Mouse (Mus musculus) neural tube, embryonic 13.5 days (tissue): Measurements from ENCODE around the gene Gpat3. TPM values are rescaled to one million over a fixed set of nuclear protein-coding genes. Genes with fewer than 3 reads are reported as not detected.

Experiments used
- ATAC-seq: fragments of 200-750 bp; cut with Nextera tagmentation; 2 replicates; pipeline ENCODE4 v1.8.0; 2017; ENCODE audit warnings: low read depth, mild to moderate bottlenecking, moderate TSS enrichment, moderate library complexity
- H3K27ac ChIP-seq: fragments of 300-500 bp; sonication (generic); replicated peaks from 2 replicates; pipeline ENCODE4 v1.5.1; 2015; ENCODE audit warnings: moderate library complexity, mild to moderate bottlenecking, inconsistent platforms
- H3K27me3 ChIP-seq: fragments of 300-500 bp; sonication (generic); 2 replicates; pipeline ENCODE4 v1.6.1; 2015; ENCODE audit warnings: mild to moderate bottlenecking, inconsistent platforms
- H3K36me3 ChIP-seq: fragments of 300-500 bp; sonication (generic); 2 replicates; pipeline ENCODE4 v1.6.1; 2015; ENCODE audit warnings: mild to moderate bottlenecking, inconsistent platforms
- H3K4me1 ChIP-seq: fragments of 300-500 bp; sonication (generic); replicated peaks from 2 replicates; pipeline ENCODE4 v1.6.1; 2015; ENCODE audit warnings: inconsistent platforms
- H3K4me2 ChIP-seq: fragments of 300-500 bp; sonication (generic); 2 replicates; pipeline ENCODE4 v1.6.1; 2015; ENCODE audit warnings: inconsistent platforms, mild to moderate bottlenecking, moderate library complexity
- H3K4me3 ChIP-seq: fragments of 300-500 bp; sonication (generic); 2 replicates; pipeline ENCODE4 v1.5.1; 2015; ENCODE audit warnings: mild to moderate bottlenecking, inconsistent platforms
- H3K9ac ChIP-seq: fragments of 300-500 bp; sonication (generic); 2 replicates; pipeline ENCODE4 v1.6.1; 2015; ENCODE audit warnings: moderate library complexity, mild to moderate bottlenecking, inconsistent platforms
- H3K9me3 ChIP-seq: fragments of 300-500 bp; sonication (generic); 2 replicates; pipeline ENCODE4 v1.6.1; 2016; ENCODE audit warnings: inconsistent platforms
- WGBS: fragments of 180-500 bp; shearing (Covaris S2); methylation state at CpG from one replicate; pipeline ENCODE4 v1.1.7; 2015; 5-methylcytosine and 5-hydroxymethylcytosine counted together
- polyA plus RNA-seq: library from polyadenylated mRNA; unstranded; fragments of >200 nt; fragmentation: Nextera tagmentation; extraction: Ambion mirVana; gene quantifications from 2 replicates; pipeline ENCODE4 v1.2.1, GENCODE M21; 2015

Gene Gpat3
- polyA plus RNA-seq, 1 experiment from 2014 or later = 1.5 TPM

GRCm38 (mm10) chr5:100863091-100863490 lies 17.6 kb downstream of the Gpat3 start:
- H3K9ac ChIP-seq = no peak overlapping the region
- no peaks in the 10 kb centered on the region for H3K4me1 ChIP-seq
- H3K4me2 ChIP-seq = no peak overlapping the region
- no peak overlapping the region for H3K27ac ChIP-seq
- no peaks in the 10 kb centered on the region for H3K36me3 ChIP-seq
- no peak overlapping the region for H3K4me3 ChIP-seq
- no peaks in the 10 kb centered on the region for H3K27me3 ChIP-seq
- 68% methylated on average over 2 of the region's 2 CpGs for WGBS
- H3K9me3 ChIP-seq = no peaks in the 10 kb centered on the region
- ATAC-seq = no peak

DNA sequence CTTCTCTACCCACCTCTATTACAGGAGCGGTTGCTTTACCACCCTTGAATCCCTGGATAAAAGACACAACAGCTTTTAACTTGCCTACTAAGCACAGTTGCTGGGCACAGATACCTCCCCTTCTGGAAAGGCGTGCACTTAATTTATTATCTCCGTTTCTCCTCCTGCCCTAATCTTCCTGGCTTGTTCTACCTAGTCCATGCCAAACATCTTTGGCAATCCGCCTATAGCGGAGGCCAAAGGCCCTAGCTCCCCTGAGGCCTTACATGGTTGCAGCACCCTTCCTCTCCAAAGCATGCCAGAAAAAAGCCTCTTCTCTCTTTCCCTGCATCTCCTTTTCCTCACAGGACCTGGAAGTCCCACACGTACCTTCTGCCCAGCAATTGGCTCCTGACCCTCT lies 18.9 kb downstream of the Gpat3 start:
- Histone ChIP-seq H3K9ac (no peak overlapping the region), H3K4me3 (no peak overlapping the region), H3K27ac (no peak overlapping the region), H3K9me3 (no peaks in the 10 kb centered on the region), H3K36me3 (no peaks in the 10 kb centered on the region), H3K4me2 (no peak overlapping the region), H3K27me3 (no peaks in the 10 kb centered on the region), H3K4me1 (no peaks in the 10 kb centered on the region)
- no peak for ATAC-seq
- WGBS = 91% methylated on average over 6 of the region's 6 CpGs

DNA sequence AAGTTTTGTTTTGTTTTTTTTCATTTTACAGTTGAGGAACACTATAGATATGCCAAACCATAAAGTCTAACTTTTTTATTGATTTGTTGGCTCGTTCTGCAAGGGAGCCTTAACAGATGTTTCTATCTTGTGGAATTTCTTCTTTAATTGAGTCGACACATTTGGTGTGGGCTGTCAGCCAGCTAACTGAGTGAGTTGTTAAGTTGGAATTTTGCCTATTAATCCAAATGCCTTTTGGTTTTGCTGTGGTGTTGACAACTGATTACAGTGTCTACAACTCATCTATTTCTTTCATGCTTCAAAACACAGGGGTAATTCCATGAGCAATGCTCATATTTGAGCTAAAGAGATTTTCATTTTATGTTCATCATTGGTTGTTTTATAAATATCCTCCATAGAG lies 20.7 kb downstream of the Gpat3 start:
- Histone ChIP-seq H3K4me1 (no peaks in the 10 kb centered on the region), H3K36me3 (no peaks in the 10 kb centered on the region), H3K27ac (no peak overlapping the region), H3K9ac (no peak overlapping the region), H3K9me3 (no peaks in the 10 kb centered on the region), H3K4me3 (no peak overlapping the region), H3K27me3 (no peaks in the 10 kb centered on the region), H3K4me2 (no peak overlapping the region)
- ATAC-seq = no peak
- WGBS = 72% methylated on average over 2 of the region's 2 CpGs

DNA sequence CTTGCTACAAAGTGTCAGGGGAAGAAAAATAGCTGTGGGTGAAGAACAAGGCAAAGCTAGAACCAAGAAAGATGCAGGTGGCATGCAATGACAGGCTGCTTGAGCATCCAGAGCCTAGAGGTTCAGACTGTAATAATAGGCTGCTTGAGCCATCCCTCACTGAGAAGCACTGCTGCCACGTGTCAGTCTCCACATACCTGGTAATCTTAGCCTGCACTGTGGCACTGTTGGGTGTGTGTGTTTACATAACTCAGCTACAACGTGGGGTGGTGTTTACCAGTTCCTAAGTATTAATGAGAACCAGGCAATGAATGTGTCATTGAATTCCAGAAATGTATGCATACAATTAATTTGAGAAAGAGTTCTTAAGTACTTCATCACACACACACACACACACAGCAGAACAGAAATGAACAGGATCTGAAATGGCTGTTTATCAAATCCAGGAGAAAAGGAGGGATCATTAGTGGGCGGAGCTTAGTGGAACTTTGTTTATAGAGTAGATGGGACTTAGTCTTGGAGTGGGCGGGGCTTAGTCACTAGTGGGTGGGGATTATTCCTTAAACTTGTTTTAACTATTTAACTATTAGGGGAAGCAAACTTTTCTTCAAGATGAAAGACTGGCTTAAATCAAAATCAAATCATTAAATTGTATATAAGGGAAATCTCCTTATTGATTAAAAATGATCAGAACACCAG lies 23.8 kb downstream of the Gpat3 start:
- H3K27ac ChIP-seq = no peak overlapping the region
- ATAC-seq = no peak
- H3K4me2 ChIP-seq = no peak overlapping the region
- no peak overlapping the region for H3K4me3 ChIP-seq
- no peaks in the 10 kb centered on the region for H3K27me3 ChIP-seq
- 78% methylated on average over 4 of the region's 4 CpGs for WGBS
- no peak overlapping the region for H3K9ac ChIP-seq
- no peaks in the 10 kb centered on the region for H3K36me3 ChIP-seq
- H3K4me1 ChIP-seq = no peaks in the 10 kb centered on the region
- no peaks in the 10 kb centered on the region for H3K9me3 ChIP-seq

- Histone ChIP-seq H3K36me3 (no peaks in the 10 kb centered on the region), H3K27ac (no peak overlapping the region), H3K4me1 (no peaks in the 10 kb centered on the region), H3K4me3 (no peak overlapping the region), H3K9ac (no peak overlapping the region), H3K27me3 (no peaks in the 10 kb centered on the region), H3K9me3 (no peaks in the 10 kb centered on the region), H3K4me2 (no peak overlapping the region)
- no peak for ATAC-seq
- WGBS = 92% methylated on average over 8 of the region's 8 CpGs
Measured at GRCm38 (mm10) chr5:100871987-100872386, 26.5 kb downstream of the Gpat3 start.

- H3K27me3 ChIP-seq = no peaks in the 10 kb centered on the region
- no peak for ATAC-seq
- H3K4me2 ChIP-seq = no peak overlapping the region
- no peak overlapping the region for H3K27ac ChIP-seq
- no peaks in the 10 kb centered on the region for H3K36me3 ChIP-seq
- no peak overlapping the region for H3K4me3 ChIP-seq
- no peak overlapping the region for H3K9ac ChIP-seq
- no peaks in the 10 kb centered on the region for H3K9me3 ChIP-seq
- 82% methylated on average over 7 of the region's 7 CpGs for WGBS
- no peaks in the 10 kb centered on the region for H3K4me1 ChIP-seq
Measured at GRCm38 (mm10) chr5:100874721-100875120, 29.2 kb downstream of the Gpat3 start.

DNA sequence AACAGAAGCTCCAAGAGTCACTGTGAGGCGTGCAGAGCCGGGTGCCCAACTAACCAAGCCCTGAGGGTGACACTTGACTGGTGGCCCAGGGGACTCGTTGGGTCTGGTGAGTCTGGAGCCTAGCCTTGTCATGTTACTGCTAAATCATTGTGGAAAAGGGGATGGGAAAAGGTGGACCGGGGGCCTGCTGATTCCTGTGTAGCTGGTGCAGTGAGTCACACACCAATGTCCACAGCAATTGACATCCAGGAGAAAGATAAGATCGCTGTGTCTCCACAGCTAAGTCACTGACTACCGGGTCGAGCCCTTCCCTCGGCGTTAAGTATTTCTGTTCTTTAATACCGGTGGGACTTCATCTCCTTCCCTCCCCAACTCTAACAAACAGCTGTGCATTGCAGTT lies 29.7 kb downstream of the Gpat3 start:
- H3K4me3 ChIP-seq = no peak overlapping the region
- 79% methylated on average over 10 of the region's 10 CpGs for WGBS
- ATAC-seq = no peak

GRCm38 (mm10) chr5:100877021-100877420 lies 31.5 kb downstream of the Gpat3 start:
- ATAC-seq = no peak
- Histone ChIP-seq H3K4me3 (no peak overlapping the region), H3K4me2 (no peak overlapping the region), H3K9me3 (no peaks in the 10 kb centered on the region), H3K27me3 (no peaks in the 10 kb centered on the region), H3K4me1 (no peaks in the 10 kb centered on the region), H3K27ac (no peak overlapping the region), H3K36me3 (no peaks in the 10 kb centered on the region), H3K9ac (no peak overlapping the region)

More for the DNA sequence above, 29.7 kb downstream of the Gpat3 start:
- Histone ChIP-seq H3K27ac (no peak overlapping the region), H3K36me3 (no peaks in the 10 kb centered on the region), H3K4me2 (no peak overlapping the region), H3K27me3 (no peaks in the 10 kb centered on the region), H3K9ac (no peak overlapping the region), H3K9me3 (no peaks in the 10 kb centered on the region), H3K4me1 (no peaks in the 10 kb centered on the region)

GRCm38 (mm10) chr5:100885216-100885615 lies 39.7 kb downstream of the Gpat3 start:
- Histone ChIP-seq H3K27me3 (no peaks in the 10 kb centered on the region), H3K9ac (no peak overlapping the region), H3K36me3 (no peaks in the 10 kb centered on the region), H3K4me2 (no peak overlapping the region), H3K4me3 (no peak overlapping the region), H3K27ac (no peak overlapping the region), H3K4me1 (no peaks in the 10 kb centered on the region), H3K9me3 (no peaks in the 10 kb centered on the region)
- ATAC-seq = no peak
- WGBS = 91% methylated on average over 6 of the region's 6 CpGs

GRCm38 (mm10) chr5:100886331-100886988 lies 40.9 kb downstream of the Gpat3 start:
- H3K4me1 ChIP-seq = no peaks in the 10 kb centered on the region
- WGBS = 80% methylated on average over 7 of the region's 7 CpGs
- no peak overlapping the region for H3K4me3 ChIP-seq
- no peak for ATAC-seq
- no peak overlapping the region for H3K4me2 ChIP-seq
- no peaks in the 10 kb centered on the region for H3K27me3 ChIP-seq
- H3K9me3 ChIP-seq = no peaks in the 10 kb centered on the region
- H3K9ac ChIP-seq = no peak overlapping the region
- H3K36me3 ChIP-seq = no peaks in the 10 kb centered on the region
- H3K27ac ChIP-seq = no peak overlapping the region

DNA sequence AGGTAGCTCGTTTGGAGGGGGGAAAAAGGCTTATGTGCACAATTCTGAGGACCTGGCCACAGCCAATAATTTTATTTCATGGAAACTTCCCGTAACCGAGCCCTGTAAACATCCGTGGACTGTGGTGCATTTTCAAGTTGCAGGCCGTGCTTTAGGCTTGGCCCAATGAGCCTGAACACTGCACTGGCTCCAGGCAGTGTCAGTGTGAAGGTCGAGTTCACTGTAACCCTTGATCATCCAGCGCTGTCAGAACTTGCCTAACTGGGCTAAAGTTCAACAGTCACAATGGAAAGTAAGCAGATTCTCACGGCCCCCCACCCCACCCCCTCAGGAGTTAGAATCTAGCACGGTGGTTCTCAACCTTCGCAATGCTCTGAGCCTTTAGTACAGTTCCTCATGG lies 50.7 kb downstream of the Gpat3 start:
- Histone ChIP-seq H3K27me3 (no peaks in the 10 kb centered on the region), H3K36me3 (no peaks in the 10 kb centered on the region), H3K4me2 (no peak overlapping the region), H3K9ac (no peak overlapping the region), H3K27ac (no peak overlapping the region), H3K4me3 (no peak overlapping the region), H3K4me1 (no peaks in the 10 kb centered on the region), H3K9me3 (0 out of 2 replicates have a peak, but pooled peaks cover 4% of the 10 kb centered on the region)
- no peak for ATAC-seq
- WGBS = 78% methylated on average over 10 of the region's 10 CpGs

DNA sequence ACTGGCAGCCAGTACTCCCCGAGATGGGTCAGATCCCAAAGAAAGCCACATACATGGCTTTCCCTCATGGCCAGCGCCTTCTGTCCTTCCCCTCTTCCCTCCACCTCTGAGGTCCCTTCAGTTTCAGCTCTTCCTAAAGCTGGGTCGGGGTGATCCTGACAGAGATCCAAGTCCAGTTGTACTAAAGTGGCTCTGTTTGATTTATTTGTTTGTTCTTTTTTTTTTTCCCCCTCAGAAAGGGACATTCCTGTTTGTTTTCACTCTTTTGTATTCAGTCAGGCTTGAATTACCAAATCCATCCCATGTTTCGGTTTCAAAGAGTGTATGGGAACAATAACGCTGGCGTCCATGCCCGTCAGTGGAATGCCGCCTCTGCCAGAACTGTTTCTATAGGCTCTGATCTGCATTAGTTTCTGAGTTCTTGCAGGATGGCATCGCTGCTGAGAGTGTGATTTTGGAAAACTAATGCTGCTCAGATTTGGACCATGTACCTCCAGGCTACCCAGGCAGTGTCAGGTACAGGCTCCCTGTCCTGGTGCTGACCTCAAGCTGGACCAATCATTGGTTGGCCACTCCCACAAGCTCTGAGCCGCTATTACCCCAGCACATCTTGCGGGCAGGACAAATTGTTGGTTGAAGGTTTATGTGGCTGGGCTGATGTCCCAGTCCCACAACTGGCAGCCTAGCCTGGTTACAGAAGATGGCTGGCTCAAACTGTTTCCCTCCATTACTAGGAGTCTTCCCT lies 54.4 kb downstream of the Gpat3 start:
- Histone ChIP-seq H3K36me3 (no peaks in the 10 kb centered on the region), H3K4me2 (no peak overlapping the region), H3K4me3 (no peak overlapping the region), H3K9me3 (no peaks in the 10 kb centered on the region), H3K4me1 (no peaks in the 10 kb centered on the region), H3K27ac (no peak overlapping the region), H3K9ac (no peak overlapping the region), H3K27me3 (no peaks in the 10 kb centered on the region)
- WGBS = 62% methylated on average over 11 of the region's 11 CpGs
- ATAC-seq = no peak
